Mouse (Mus musculus) neutrophil, adult 5-6 weeks (primary cell): ENCODE results near the gene Hsf4. TPM values are rescaled to one million over a fixed set of nuclear protein-coding genes. Genes with fewer than 3 reads are reported as not detected.

Source experiments
- ATAC-seq: fragments of 151-379, 151-347 bp; 2 replicates; pipeline ENCODE4 v1.8.0; 2017; ENCODE audit warnings: mild to moderate bottlenecking, moderate TSS enrichment; ENCODE audit not compliant: insufficient number of reproducible peaks, poor library complexity, low FRiP score, severe bottlenecking; ENCODE audit errors: extremely low read depth
- total RNA-seq: library from RNA; stranded (forward); fragments of 200-1000 nt; gene quantifications from 2 replicates; pipeline ENCODE4 v1.2.3, GENCODE M21; 2017

Hsf4 gene
- total RNA-seq, 1 experiment from 2014 or later = not detected

DNA sequence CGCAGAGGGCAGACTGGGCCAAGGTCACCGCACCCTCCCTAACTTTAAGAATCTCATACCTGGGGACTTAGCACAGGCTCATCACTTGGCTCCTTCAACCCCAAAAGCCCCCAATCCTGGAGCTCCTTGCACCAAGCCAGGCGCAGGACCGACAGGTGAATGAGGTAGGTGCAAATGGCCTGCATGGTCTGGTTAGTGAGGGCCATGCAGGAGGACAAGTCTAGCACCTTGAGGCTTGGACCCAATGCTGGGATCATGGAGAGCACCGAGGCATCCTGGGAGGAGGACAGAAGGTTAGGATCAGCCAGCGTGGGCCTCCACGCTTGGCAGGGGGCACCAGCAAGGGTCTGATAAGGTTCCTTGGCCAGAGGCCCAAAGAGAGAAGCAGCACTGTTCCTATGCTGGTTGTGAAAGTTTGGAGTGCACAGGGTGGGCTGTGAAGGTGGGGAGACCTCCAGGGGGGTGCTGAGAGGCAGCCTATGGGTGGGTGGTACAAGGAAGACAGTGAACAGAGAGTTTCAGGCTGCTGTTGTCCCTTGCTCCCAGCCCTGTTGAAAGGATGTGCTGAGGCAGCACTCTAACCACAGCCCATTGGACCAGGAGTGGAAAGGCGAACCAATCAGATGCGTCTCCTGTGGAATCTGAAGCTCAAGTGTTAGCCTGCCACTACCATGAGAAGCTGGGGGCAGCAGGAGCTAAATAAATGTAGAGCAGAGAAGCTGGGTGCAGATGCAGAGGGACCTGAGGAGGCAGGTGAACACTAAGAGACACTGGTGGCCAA is 44.2 kb downstream of the Hsf4 start:
- ATAC-seq = no peak

- ATAC-seq = no peak
Observed at GRCm38 (mm10) chr8:105315073-105315769, 45.6 kb downstream of the Hsf4 start.

DNA sequence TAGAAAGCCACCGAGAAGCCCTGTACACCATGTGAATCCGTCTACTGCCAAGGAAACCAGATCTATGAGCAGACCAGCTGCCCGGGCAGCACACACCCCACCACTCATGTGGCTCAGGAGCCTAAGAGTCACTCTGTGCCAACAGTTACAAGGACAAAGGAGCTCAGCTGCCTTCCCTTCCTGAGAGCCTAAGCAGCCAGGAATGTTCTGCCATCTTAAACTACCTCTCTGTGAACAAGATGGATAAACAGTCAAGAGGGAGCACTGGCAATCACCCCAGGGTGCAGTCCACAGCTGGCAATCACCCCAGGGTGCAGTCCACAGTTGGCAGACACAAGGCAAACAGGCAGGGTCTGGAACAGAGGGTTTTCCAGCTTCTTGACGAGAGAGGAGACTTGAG is 48.3 kb downstream of the Hsf4 start:
- no peak for ATAC-seq

DNA sequence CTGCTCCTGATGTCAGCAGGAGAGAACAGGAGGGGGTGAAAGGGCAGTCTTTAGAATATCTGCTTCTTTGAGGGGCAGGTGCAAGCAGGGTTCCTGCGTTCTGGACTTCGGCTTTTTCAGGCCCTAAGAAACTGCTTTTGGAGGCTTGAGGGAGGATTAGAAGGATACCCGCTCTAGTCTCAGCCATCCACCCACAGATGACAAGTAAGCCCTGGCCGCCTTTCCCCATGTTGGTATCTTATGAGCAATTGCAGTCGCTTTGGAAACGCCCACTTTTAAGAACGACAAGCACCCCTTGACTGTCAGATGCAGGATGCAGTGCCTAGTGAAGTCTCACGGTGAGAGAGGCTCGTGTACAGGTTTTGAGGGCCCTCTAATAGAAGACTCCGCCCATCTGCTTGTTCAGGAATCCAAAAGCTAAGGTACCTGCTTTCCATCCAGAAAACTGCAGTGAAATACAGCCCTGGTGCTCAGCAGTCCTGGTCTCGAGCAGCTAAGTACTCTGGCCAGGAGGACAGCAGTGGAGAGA is 49.1 kb downstream of the Hsf4 start:
- ATAC-seq = no peak

DNA sequence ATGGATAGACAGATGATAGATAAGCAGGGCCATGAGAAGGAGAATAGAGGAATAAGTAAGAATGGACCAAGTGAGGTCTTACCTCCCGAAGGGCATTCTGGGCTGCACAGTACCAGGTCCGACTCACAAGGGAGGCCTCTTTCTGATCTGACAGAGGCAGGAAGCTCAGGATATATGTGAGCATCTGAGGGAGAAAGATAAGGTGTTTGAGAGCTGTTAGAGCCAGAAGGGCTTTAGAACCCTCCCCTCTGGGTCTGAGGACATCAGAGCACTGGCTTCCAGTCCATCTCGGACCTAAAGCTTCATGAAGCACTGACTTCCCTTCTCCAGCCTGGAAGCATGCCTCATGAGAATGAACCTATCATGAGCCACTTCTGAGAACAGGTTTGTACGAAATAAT is 53.6 kb downstream of the Hsf4 start:
- no peak for ATAC-seq

Other genes with a start within 250 kb of the Hsf4 start
- gene Ces3a, start 221.2 kb upstream of the Hsf4 start, total RNA-seq = not detected in 2 replicates
- not detected in 2 replicates for gene Ces3b, start 186.0 kb upstream of the Hsf4 start, total RNA-seq
- gene Ces4a, start 138.0 kb upstream of the Hsf4 start, total RNA-seq = not detected in 2 replicates
- gene Cbfb, start 99.1 kb upstream of the Hsf4 start, total RNA-seq = 130 and 135 TPM in 2 replicates
- 28.0 and 29.0 TPM in 2 replicates for gene D230025D16Rik, start 44.7 kb upstream of the Hsf4 start, total RNA-seq
- 0.35 and 0.74 TPM in 2 replicates for gene B3gnt9, start 14.6 kb upstream of the Hsf4 start, total RNA-seq
- 15.7 and 19.2 TPM in 2 replicates for gene Tradd, start 5.2 kb upstream of the Hsf4 start, total RNA-seq
- 4.0 and 4.5 TPM in 2 replicates for gene Fbxl8, start 5.2 kb upstream of the Hsf4 start, total RNA-seq
- not detected in 2 replicates for gene Nol3, start 6.3 kb downstream of the Hsf4 start, total RNA-seq
- gene 4931428F04Rik, start 20.1 kb downstream of the Hsf4 start, total RNA-seq = 1.2 and 2.7 TPM in 2 replicates
- gene Exoc3l, start 26.3 kb downstream of the Hsf4 start, total RNA-seq = 0.49 and 1.3 TPM in 2 replicates
- 42.5 and 47.1 TPM in 2 replicates for gene E2f4, start 27.9 kb downstream of the Hsf4 start, total RNA-seq
- gene Elmo3, start 35.8 kb downstream of the Hsf4 start, total RNA-seq = 2.9 and 5.0 TPM in 2 replicates
- 3.3 and 4.9 TPM in 2 replicates for gene Lrrc29, start 56.5 kb downstream of the Hsf4 start, total RNA-seq
- 27.6 and 39.2 TPM in 2 replicates for gene Tmem208, start 56.6 kb downstream of the Hsf4 start, total RNA-seq
- 21.8 and 22.2 TPM in 2 replicates for gene Fhod1, start 78.2 kb downstream of the Hsf4 start, total RNA-seq
- 0.35 and 0.49 TPM in 2 replicates for gene Slc9a5, start 79.0 kb downstream of the Hsf4 start, total RNA-seq
- gene Plekhg4, start 103.5 kb downstream of the Hsf4 start, total RNA-seq = not detected in 2 replicates
- gene Kctd19, start 143.7 kb downstream of the Hsf4 start, total RNA-seq = not detected in 2 replicates
- not detected in 2 replicates for gene Lrrc36, start 143.8 kb downstream of the Hsf4 start, total RNA-seq
- gene Tppp3, start 201.7 kb downstream of the Hsf4 start, total RNA-seq = 4.9 and 9.3 TPM in 2 replicates
- gene Zdhhc1, start 227.1 kb downstream of the Hsf4 start, total RNA-seq = 0.47 and 0.86 TPM in 2 replicates
- not detected in 2 replicates for gene Hsd11b2, start 249.0 kb downstream of the Hsf4 start, total RNA-seq